Mouse (Mus musculus) testis, adult 2 months (tissue): ENCODE results near the gene Pcsk1.

ENCODE experiments used
- CTCF ChIP-seq: fragments of 200-500 bp; IDR thresholded peaks from 2 replicates; pipeline ENCODE4 v1.5.1; 2012; ENCODE audit warnings: low read depth, mild to moderate bottlenecking, inconsistent platforms, low read length, moderate library complexity; ENCODE audit not compliant: control insufficient read depth, insufficient read depth, insufficient replicate concordance
- POLR2A ChIP-seq: fragments of 200-500 bp; IDR thresholded peaks from 2 replicates; pipeline ENCODE4 v1.6.1; 2012; ENCODE audit warnings: low read depth, mild to moderate bottlenecking, inconsistent platforms, low read length, moderate library complexity; ENCODE audit not compliant: control insufficient read depth

- TF ChIP-seq CTCF (no peak), POLR2A (no peak)
These were observed 71.0 kb downstream of the Pcsk1 start for GRCm38 (mm10) chr13:75160661-75161060.
